Mouse (Mus musculus): ENCODE results near the gene Mt4. TPM values are rescaled to one million over a fixed set of nuclear protein-coding genes. Genes with fewer than 3 reads are reported as not detected.
A peak's percentile ranks its signal among the peaks of the same experiment; 100 is the strongest.

The Mt4 gene
- polyA plus RNA-seq, 1 experiment = not detected

DNA sequence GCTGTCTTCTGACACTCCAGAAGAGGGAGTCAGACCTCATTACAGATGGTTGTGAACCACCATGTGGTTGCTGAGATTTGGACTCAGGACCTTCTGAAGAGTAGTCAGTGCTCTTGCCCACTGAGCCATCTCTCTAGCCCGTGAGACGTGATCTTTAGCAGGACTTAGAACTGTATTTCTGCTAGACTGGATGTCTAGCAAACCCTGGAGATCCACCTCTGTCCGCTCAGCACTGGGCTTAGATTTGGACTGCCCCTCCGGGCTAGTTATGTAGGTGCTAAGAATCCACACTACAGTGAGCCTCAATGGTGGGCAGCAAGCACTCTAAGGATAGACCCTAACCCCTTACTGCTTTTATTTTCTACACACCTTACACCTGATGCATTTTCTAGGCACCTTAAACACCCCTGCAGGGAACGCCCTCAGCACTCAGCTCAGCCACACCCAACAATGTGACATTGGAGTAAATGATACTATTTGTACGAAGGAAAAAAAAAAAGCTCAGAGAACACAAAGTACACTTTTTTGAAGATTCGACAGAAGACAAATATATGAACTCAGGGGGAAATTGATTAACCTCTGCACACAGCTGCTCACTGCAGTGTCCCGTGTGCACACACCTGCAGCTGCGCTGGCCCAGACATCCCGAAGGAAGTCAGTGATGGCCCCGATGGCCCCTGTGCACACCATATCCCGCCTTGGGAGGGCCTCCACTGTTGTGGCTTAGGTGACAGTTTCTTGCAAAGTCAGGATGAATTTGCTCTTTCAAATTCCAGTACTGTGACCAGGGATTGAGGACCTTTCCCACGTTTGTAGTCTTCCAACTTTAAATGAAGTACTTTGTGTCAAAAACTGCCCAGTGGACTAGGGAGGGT is 45.3 kb downstream of the Mt4 start:
- Histone ChIP-seq H3K27ac (replicated peaks; ENCODE audit: low read depth, low read length) (no peak overlapping the region), H3K4me3 (ENCODE audit: insufficient read depth, low read depth, low read length) (peak overlapping the region; percentile 58), H3K4me1 (ENCODE audit: control insufficient read depth, insufficient read depth, insufficient read length, low read length) (peaks cover 5% of the 10 kb centered on the region; the same call in 1 of the 2 replicates)

DNA sequence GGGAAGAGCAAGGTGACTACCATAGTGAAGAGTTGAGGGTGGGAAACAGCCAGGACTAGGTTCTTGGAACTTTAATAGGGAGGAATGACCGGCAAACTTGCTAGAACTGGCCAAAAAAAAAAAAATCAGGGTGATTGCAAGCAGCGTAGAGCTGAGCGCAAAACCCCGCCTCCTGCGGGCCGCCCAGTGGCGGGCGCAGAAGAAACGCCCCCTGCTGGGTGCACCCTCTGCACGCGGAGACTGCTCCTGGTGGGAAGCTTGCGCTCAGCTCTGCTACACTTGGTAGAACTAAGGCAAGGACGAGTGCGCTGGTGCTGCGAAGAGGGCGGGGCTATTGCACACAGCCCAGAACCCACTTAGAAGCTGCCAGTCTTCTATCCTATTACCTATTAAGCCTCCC is 46.1 kb downstream of the Mt4 start:
- peak overlapping the region; percentile 48; the same call in 1 of the 2 replicates for H3K27ac ChIP-seq (replicated peaks; ENCODE audit: low read depth, low read length)
- H3K4me3 ChIP-seq (ENCODE audit: insufficient read depth, low read depth, low read length) = peak overlapping the region; percentile 58
- H3K4me1 ChIP-seq (ENCODE audit: control insufficient read depth, insufficient read depth, insufficient read length, low read length) = peaks cover 5% of the 10 kb centered on the region; the same call in 1 of the 2 replicates

DNA sequence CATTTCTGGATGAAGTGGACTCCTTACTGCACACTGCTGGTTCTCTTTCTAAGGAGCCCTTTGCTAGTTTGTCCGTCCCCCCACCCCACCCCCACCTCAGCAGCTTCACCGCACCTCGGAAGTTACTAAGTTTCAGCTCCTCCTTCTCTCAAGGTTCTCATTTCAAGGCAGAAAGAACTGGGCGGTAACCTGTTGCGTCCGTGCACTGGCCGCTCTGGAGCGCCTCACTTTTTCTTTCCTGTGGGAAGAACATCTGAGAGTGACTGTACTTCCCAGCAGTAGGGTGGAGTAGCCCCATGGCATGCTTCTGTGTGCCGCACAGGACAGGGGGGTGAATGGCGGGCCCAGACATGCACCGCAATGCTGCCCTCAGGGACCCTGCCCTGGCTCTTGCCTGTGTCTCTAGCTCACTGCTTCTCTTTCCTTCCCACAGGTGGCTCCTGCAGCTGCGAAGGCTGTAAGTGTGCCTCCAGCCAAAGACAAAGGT is 47.4 kb downstream of the Mt4 start:
- Histone ChIP-seq H3K4me1 (ENCODE audit: control insufficient read depth, insufficient read depth, insufficient read length, low read length) (peaks cover 8% of the 10 kb centered on the region), H3K4me3 (ENCODE audit: insufficient read depth, low read depth, low read length) (no peak overlapping the region), H3K27ac (replicated peaks; ENCODE audit: low read depth, low read length) (no peak overlapping the region)

DNA sequence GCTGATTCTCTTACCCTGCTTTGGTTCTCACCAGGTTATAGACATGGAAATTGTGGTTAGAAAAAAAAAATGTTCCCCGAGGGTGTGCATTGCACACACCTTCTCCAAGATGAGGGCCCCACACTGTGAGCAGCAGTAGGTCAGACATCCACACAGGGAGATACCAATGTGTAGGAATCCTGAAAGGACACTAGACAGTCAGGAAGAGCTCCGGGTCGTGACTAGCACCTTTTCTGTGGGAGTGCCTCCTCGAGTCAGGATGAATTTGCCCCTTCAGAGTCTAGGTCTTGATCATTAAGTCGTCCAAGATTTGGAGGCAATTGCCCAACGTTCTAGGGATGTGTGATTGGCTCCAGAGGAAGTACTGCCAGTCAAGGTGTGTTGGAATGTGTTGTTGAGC is 48.8 kb downstream of the Mt4 start:
- Histone ChIP-seq H3K4me1 (ENCODE audit: control insufficient read depth, insufficient read depth, insufficient read length, low read length) (peaks cover 6% of the 10 kb centered on the region), H3K27ac (replicated peaks; ENCODE audit: low read depth, low read length) (no peak overlapping the region), H3K4me3 (ENCODE audit: insufficient read depth, low read depth, low read length) (no peak overlapping the region)

DNA sequence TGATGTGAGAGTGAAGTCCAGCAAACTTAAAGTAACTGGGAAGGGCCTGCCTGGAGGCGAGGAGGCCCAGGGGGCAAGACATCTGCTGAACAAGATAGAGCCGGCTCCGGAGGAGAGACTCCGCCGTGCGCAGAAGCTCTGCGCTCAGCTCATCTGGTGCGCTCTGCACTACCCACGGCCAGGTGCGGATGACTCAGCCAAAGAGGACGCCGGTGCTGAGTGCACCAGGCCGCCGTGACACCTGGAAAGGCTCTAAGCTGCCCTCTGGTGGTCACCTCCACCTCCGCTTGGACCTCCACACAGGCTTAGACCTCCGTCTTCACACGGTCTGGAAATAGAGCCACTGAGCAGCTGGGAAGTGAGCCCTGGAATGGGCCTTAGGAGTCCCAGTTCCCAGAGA is 49.5 kb downstream of the Mt4 start:
- no peak overlapping the region for H3K27ac ChIP-seq (replicated peaks; ENCODE audit: low read depth, low read length)
- no peak overlapping the region for H3K4me3 ChIP-seq (ENCODE audit: insufficient read depth, low read depth, low read length)
- H3K4me1 ChIP-seq (ENCODE audit: control insufficient read depth, insufficient read depth, insufficient read length, low read length) = peaks cover 6% of the 10 kb centered on the region

DNA sequence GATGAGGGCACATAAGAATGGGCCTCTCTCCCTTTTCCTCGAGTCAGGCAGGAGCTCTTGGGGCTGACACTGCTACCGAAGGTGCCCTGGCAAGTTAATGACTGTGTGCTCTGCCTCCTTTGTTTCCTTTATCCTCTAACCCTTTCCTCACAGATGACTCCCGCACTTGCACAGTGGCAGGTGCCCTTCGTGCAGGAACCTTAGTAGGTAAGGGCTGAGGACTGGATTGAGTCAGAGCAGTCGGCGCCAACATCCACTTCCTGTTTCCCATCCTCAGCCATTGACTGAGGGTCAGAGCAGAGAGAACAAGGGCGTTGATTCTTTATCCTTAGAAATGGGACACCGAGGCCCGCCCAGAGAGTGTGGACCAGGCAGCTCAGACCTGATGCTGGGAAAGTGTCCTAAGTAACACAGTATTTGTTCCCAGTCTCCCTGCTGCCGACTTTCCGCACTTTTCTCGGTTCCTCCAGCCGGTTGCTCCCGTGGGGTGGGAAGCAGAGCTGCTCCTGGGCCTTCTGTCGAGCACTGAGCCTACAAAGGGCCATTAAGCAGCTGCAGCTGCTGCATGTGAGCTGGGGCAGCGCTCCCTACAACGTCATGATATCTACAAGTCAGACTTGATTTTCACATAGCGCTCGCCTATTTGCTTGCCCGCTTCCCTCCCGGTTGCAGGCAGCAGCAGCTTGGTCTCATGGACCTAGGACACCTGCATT is 50.4 kb downstream of the Mt4 start:
- Histone ChIP-seq H3K4me1 (ENCODE audit: control insufficient read depth, insufficient read depth, insufficient read length, low read length) (peaks cover 5% of the 10 kb centered on the region), H3K27ac (replicated peaks; ENCODE audit: low read depth, low read length) (no peak overlapping the region), H3K4me3 (ENCODE audit: insufficient read depth, low read depth, low read length) (no peak overlapping the region)

Other genes with a start within 250 kb of the Mt4 start
- gene Amfr, start 124.4 kb upstream of the Mt4 start, polyA plus RNA-seq (2012; ENCODE audit: insufficient read depth, insufficient read length, missing spikeins) = 45.8 and 66.8 TPM in 2 replicates
- 27.6 and 28.7 TPM in 2 replicates for gene Nudt21, start 100.2 kb upstream of the Mt4 start, polyA plus RNA-seq (2012; ENCODE audit: insufficient read depth, insufficient read length, missing spikeins)
- gene Ogfod1, start 100.0 kb upstream of the Mt4 start, polyA plus RNA-seq (2012; ENCODE audit: insufficient read depth, insufficient read length, missing spikeins) = 6.5 and 11.2 TPM in 2 replicates
- 8.3 and 10.9 TPM in 2 replicates for gene Bbs2, start 38.3 kb upstream of the Mt4 start, polyA plus RNA-seq (2012; ENCODE audit: insufficient read depth, insufficient read length, missing spikeins)
- gene Mt3, start 15.4 kb downstream of the Mt4 start, polyA plus RNA-seq (2012; ENCODE audit: insufficient read depth, insufficient read length, missing spikeins) = not detected in 2 replicates
- 62.4 and 160 TPM in 2 replicates for gene Mt2, start 35.5 kb downstream of the Mt4 start, polyA plus RNA-seq (2012; ENCODE audit: insufficient read depth, insufficient read length, missing spikeins)
- 526 and 987 TPM in 2 replicates for gene Mt1, start 41.9 kb downstream of the Mt4 start, polyA plus RNA-seq (2012; ENCODE audit: insufficient read depth, insufficient read length, missing spikeins)
- gene Nup93, start 77.4 kb downstream of the Mt4 start, polyA plus RNA-seq (2012; ENCODE audit: insufficient read depth, insufficient read length, missing spikeins) = 5.0 and 6.4 TPM in 2 replicates
- gene Slc12a3, start 192.0 kb downstream of the Mt4 start, polyA plus RNA-seq (2012; ENCODE audit: insufficient read depth, insufficient read length, missing spikeins) = not detected in 2 replicates
- 54.7 and 91.5 TPM in 2 replicates for gene Herpud1, start 249.2 kb downstream of the Mt4 start, polyA plus RNA-seq (2012; ENCODE audit: insufficient read depth, insufficient read length, missing spikeins)